Mouse (Mus musculus) adrenal gland, postnatal 14 days (tissue): ENCODE measurements around the gene Pde8b. TPM values are rescaled to one million over a fixed set of nuclear protein-coding genes. Genes with fewer than 3 reads are reported as not detected.
"Not testable (repeated sequence)": the region's sequence is repeated elsewhere in the genome, so short reads cannot be mapped to it uniquely, and the experiment has no call there.

Source experiments
- DNase-seq: peaks from one replicate; pipeline ENCODE4 v3.0.0; 2021; ENCODE audit warnings: mixed read lengths
- total RNA-seq: library from RNA; stranded (reverse); gene quantifications from 2 replicates; pipeline ENCODE4 v1.2.3, GENCODE M21; 2021

Gene Pde8b
- total RNA-seq, 1 experiment from 2014 or later, result 84.2 TPM

GRCm38 (mm10) chr13:95221882-95222568 lies 28.1 kb downstream of the Pde8b start:
- peak; percentile 15 for DNase-seq

DNA sequence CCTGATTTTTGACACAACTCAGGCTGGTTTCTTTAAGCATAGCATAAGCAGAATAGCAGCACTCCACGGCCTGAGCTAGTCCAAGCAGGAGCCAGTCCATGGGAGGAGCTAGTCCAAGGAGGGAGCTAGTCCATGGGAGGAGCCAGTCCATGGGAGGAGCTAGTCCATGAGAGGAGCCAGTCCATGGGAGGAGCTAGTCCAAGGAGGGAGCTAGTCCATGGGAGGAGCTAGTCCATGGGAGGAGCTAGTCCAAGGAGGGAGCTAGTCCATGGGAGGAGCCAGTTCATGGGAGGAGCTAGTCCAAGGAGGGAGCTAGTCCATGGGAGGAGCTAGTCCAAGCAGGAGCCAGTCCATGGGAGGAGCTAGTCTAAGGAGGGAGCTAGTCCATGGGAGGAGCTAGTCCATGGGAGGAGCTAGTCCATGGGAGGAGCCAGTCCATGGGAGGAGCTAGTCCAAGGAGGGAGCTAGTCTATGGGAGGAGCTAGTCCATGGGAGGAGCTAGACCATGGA lies 34.4 kb downstream of the Pde8b start:
- DNase-seq, result not testable (repeated sequence)

- DNase-seq, result no peak
These were observed 37.8 kb downstream of the Pde8b start for GRCm38 (mm10) chr13:95212320-95212719.

- not testable (repeated sequence) for DNase-seq
These were observed 42.8 kb downstream of the Pde8b start for GRCm38 (mm10) chr13:95207301-95207700.

GRCm38 (mm10) chr13:95202151-95202758 lies 47.9 kb downstream of the Pde8b start:
- DNase-seq, result no peak

DNA sequence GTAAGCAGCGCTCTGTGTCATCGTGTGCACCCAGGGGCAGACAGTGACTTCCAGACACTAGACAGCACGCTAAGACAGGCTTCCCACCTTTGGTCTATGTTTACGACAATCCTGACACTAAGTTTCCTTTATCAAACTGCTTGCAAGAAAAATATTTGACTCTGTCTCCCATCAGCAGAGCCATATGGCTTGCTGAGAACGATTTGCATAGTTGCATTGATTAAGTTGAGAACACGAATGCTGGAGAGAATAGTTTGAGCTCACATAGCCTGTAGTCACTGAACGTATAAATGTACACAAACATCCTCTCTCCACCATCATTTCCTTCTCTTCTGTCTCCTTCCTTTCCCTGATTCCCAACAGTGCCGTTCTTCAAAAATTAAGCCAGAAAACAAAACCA lies 49.3 kb downstream of the Pde8b start:
- DNase-seq, result no peak

GRCm38 (mm10) chr13:95200036-95200435 lies 50.1 kb downstream of the Pde8b start:
- DNase-seq, result no peak

DNA sequence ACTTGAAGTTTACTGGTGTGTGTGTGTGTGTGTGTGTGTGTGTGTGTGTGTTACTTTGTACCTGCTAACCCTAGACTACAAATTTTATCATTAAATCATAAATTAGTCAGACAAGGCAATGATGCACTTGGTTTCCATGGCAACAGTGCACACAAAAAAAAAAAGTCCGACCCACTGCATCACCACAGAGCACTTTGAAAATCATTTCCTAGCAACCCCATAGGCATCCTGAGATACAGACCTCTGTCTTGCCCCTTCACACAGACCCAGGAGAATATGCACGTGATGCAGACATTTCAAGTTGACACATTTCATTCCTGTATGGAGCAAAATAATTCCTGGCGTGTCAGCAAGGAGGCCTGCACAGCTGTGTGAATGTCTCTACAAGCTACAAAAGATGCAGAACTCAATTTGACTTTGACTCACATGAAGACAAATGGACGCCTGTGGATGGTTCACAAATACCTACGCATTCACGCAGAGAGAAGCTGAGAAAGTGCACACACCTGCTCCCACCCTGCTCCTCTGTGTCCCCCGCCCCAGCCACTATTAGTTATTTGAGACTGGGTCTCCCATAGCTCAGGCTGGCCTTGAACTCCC lies 53.9 kb downstream of the Pde8b start:
- DNase-seq, result no peak

- no peak for DNase-seq
These were observed 58.2 kb downstream of the Pde8b start for GRCm38 (mm10) chr13:95191951-95192350.

- DNase-seq, result peak; percentile 37
These were observed 61.0 kb downstream of the Pde8b start for GRCm38 (mm10) chr13:95189111-95189510.

GRCm38 (mm10) chr13:95187153-95187665 lies 62.9 kb downstream of the Pde8b start:
- peak; percentile 74 for DNase-seq

GRCm38 (mm10) chr13:95186741-95187035 lies 63.4 kb downstream of the Pde8b start:
- no peak for DNase-seq

- peak; percentile 22 for DNase-seq
These were observed 64.0 kb downstream of the Pde8b start for GRCm38 (mm10) chr13:95185891-95186740.

DNA sequence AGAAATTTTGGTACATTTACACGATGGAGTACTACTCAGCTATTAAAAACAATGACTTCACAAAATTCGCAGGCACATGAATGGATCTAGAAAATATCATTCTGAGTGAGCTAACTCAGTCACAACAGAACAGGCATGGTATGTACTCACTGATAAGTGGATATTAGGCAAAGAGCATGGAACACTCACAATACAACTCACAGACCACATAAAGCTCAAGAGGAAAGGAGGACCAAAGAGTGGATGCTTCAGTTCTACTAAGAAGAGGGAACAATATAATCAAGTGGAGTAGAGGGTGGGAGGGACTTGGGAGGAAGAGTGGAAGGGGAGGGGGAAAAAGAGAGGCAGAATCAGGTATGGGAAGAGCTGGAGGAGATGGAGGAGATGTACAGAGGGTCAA lies 66.5 kb downstream of the Pde8b start:
- DNase-seq, result no peak

- DNase-seq, result no peak
These were observed 69.9 kb downstream of the Pde8b start for GRCm38 (mm10) chr13:95180208-95180607.

DNA sequence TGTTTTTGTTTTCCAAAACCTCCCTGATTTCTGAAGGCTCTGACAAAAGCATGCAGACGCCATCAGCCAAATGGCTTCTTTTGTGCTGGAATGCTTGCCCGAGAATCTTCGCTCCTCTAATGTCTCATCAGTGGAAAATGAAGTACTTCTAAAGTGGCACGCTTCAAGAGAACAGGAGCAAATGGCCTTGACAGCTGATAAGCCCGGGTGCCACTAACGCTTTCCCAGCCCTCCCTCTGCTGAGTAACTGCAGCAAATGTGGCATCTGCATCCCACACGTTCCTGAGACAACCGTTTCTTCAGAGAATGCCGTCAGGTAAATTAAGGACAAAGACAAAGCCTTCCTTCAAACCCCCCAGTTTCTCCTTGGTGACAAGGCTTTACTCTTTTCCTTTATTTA lies 72.8 kb downstream of the Pde8b start:
- DNase-seq, result peak; percentile 50

DNA sequence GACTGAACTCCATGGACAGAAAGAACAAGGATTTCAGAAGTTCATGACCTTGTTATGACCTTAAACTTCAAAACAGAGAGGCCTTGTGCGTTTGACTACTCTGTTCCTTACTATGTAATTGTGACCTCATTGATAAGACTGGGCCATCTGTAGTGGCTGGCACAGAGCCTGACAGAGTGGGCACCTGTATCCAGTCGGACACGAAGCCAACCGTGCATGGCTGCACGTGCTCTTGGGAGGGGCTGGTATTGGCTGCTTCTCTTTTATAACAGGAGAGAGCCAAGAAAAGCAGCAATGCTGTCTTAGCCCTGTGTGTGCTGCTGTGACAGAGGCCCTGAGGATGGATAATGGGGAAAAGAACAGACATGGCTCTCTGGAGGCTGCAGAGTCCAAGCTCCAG lies 73.7 kb downstream of the Pde8b start:
- peak; percentile 43 for DNase-seq

GRCm38 (mm10) chr13:95174253-95174652 lies 75.9 kb downstream of the Pde8b start:
- peak; percentile 79 for DNase-seq

GRCm38 (mm10) chr13:95172346-95172745 lies 77.8 kb downstream of the Pde8b start:
- DNase-seq, result no peak

DNA sequence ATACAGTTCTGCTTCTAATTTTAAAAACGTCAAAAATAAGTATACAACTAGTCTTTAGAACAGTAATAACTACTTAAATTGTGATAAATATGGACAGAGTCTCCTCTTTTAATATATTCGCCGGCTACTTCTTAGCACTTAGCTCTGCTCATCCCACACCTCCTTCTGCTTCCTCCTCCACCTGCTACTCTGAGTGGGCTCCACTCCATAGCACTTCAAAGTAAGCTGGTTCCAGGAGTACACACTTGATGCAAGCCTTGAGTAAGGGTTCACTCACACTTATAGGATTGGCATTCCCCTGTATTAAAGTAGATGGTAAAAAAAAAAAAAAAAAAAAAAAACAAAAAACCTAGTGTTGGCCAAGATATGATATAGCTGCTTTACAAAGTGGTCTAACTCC lies 89.9 kb downstream of the Pde8b start:
- no peak for DNase-seq

GRCm38 (mm10) chr13:95158986-95159385 lies 91.2 kb downstream of the Pde8b start:
- DNase-seq, result no peak

DNA sequence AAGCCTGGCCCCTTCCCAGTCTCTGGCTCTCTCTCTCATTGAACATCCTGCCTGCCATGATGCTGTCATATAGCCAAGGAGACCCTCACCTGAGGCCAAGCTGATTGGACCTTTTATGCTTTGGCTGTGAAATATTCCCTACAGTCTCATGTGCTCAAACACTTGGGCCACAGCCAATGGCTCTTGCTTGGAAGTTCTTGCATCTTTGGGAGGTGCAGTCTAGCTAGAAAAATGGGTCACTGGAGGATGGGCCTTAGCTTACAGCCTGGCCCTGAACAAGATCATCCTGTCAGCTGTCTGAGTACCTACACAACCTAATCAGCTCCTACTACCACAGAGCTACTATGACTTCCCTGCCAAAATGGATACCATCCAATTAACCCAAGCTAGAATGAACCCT lies 105.4 kb downstream of the Pde8b start:
- DNase-seq, result peak; percentile 59
